Mouse (Mus musculus) lung, postnatal 10 days (tissue): ENCODE data around the gene Gm9508.
"Not testable (repeated sequence)": the region's sequence is repeated elsewhere in the genome, so short reads cannot be mapped to it uniquely, and the experiment has no call there.

Experiments
- DNase-seq: peaks from one replicate; pipeline ENCODE4 v3.0.0; 2021

The Gm9508 gene

DNA sequence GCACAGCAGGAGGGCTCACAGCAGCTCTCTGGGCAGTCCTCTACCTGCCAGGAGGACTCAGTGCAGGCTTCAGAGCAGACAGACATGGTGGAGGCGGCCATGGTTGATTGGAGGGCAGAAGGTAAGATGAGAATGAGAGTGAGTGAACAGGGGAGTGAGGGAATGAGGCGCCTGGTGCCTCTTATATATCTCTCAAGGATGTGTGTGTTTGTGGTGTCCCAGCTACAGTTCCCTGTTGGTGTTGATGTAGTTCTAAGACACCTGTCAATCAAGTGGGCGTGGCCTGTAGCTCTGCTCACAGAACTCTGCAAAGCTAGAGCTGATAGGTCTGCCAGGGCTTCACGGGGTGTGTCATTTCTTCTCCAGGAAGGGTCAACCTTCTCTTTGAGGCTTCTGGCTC lies at the start of gene Gm9508:
Gene Gm9508 (minus strand): TSS at position 101 of the 400 bp plus-strand sequence.
- no peak for DNase-seq

DNA sequence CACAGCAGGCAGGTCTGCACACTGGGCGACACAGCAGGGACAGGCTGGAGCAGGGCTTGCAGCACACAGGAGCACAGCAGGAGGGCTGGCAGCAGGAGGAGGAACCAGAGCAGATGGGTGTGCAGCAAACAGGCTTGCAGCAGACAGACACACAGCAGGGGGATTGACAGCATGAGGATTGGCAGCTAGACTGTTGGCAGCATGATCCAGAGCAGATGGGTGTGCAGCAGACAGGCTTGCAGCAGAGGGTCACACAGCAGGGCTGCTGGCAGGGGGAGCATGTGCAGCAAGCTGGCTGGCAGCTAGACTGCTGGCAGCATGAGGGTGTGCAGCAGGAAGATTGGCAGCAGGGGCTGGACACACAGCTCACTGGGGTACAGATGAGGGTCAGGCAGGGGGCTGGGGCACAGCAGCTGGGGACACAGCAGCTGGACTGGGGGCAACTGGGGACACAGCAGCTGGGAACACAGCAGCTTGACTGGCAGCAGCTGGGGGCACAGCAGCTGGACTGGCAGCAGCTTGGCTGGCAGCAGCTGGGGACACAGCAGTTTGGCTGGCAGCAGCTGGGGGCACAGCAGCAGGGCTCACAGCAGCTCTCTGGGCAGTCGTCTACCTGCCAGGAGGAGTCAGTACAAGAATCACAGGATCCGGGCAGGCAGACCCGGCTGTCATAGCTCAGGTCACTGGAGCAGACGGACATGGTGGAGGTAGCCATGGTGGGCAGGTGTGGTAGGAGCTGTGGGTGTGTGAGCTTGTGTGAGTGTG lies 45.1 kb upstream of the Gm9508 start, which contains the start of gene Gm18596:
Gene Gm18596 (minus strand): TSS at position 715 of the 765 bp plus-strand sequence.
- not testable (repeated sequence) for DNase-seq

DNA sequence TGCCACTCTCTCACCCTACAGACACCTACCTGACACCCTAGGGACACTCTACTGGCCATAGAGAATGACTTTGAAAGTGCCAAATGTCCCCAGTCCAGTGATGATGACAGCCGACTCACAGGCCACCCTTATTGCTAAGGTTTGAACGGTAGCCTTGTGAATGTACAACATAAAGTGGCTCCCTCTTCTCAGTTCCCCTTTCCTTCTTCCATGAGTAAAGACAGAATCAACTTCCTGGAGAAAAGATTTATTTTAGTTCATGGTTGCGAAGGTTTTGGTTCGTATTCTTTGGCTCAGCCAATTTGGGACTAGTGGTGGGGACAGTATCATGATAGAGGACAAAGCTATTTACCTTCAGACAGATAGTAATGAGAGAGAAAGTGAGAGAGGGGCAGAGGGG lies 41.9 kb upstream of the Gm9508 start:
- DNase-seq: no peak

DNA sequence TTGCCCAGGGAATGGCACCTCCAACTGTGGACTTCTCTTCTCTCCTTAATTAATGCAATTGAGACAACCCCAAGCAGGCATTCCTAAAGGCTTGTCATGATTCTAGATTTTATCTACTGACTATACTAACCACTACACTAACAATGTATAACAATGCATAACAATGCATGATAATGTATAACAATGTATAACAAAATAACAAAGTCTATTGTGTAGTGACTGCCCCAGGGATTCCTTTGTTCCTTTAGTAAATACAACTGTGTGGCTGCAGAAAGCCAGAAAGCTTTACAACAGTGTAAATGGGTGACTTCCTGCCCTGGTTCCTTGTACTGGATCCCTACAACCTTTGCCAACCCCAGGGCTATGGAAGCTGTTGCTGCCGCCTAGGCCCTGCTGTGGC lies 38.9 kb upstream of the Gm9508 start:
- no peak for DNase-seq

DNA sequence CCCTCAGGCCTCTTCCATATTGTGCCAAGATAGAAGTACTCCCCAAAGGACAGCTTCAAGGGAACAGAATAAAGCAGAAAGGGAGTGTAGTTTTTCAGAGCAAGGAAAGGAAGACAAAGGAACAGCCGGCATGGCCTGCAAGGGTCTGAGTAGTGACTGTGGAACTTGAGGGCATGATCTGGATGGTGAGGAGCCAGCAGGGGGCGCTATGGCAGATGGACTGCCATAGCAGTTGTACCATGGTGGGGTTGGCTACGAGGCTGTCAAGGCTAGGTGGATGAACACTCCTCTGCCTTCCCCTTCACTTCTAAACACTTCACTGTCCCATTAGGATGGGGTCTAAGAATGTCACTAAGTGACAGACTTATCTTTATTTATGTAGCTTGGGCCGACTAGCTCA lies 32.2 kb upstream of the Gm9508 start:
- no peak for DNase-seq

DNA sequence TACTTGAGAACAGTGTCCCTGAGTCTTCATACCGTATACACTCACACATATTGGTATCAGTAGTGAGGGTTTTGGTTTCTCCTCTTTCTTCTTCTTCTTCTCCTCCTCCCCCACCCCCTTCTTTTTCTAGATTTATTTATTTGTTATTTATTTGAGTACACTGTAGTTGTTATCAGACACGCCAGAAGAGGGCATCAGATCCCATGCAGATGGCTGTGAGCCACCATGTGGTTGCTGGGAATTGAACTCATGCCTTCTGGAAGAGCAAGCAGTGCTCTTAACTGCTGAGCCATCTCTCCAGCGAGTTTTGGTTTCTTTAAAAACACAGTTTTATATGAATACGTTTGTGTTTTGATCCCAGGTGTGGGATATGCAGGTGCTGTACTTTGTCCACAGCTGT lies 31.2 kb upstream of the Gm9508 start:
- DNase-seq: no peak

DNA sequence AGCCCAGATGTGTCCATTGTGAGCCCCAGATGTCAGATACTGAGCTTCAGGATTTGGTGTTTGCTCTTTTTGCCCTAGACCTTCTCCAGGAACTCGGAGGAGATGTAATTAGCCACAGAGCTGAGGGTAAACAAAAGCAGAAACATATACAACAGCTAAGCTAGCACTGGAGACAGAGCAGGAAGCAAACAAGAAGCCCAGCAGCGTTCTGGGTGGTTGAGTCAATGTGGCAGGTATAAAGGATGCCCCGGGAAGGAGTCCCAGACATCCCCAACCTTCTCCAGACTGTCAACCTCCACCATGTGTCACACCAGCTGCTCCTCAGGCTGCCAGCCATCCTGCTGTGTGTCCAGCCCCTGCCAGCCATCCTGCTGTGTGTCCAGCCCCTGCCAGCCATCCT lies 29.2 kb upstream of the Gm9508 start, which contains the start of gene Gm10100:
Gene Gm10100 (plus strand): TSS at position 301 of the 400 bp plus-strand sequence.
- no peak for DNase-seq

DNA sequence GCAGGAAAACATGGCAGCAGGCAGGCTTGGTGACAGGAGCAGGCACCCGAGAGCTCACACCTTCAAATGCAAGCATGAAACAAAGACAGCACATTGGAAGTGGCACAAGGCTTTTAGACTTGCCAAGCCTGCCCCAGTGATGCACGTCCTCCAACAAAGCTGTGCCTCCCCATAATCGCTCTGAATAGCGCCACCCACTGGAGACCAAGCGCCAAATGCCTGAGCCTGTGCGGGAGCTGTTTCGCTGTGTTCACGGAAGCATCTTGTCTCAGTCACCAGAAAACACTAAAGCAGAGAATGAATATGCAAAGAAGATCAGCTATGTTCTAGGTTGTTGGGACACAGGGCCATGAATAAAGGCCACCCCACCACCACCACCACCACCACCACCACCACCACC lies 27.8 kb upstream of the Gm9508 start:
- DNase-seq: no peak

DNA sequence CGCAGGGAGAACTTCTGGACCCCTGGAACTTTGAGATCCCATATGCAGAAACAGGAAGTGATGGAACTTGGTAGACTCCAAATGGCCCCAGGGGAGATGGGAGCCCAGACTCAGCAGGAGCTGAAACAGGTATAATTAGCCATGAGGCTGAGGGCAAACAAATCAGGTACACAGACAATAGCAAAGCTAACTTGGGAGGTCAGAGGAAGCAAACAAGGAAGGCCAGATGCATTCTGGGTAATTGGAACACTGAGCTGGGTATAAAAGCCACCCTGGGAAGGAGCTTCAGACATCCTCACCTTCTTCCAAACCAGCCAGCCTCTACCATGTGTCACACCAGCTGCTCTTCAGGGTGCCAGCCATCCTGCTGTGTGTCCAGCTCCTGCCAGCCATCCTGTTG lies 23.3 kb upstream of the Gm9508 start, which contains the start of gene Krtap12-1:
Gene Krtap12-1 (plus strand): TSS at position 301 of the 400 bp plus-strand sequence.
- not testable (repeated sequence) for DNase-seq

DNA sequence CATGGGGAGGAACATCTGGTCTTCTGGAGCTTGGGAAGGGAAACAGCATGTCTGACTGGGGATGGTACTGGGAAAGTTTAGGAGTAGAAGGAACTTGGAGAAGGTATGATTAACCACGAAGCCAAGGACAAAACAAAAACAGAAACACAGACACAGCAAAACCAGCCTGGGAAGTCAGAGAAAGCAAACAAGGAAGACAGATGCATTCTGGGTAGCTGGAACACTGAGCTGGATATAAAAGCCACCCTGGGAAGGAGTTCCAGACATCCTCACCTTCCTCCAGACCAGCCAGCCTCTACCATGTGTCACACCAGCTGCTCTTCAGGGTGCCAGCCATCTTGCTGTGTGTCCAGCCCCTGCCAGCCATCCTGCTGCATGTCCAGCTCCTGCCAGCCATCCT lies 18.5 kb upstream of the Gm9508 start, which contains the start of gene Gm10142:
Gene Gm10142 (plus strand): TSS at position 301 of the 400 bp plus-strand sequence.
- no peak for DNase-seq

DNA sequence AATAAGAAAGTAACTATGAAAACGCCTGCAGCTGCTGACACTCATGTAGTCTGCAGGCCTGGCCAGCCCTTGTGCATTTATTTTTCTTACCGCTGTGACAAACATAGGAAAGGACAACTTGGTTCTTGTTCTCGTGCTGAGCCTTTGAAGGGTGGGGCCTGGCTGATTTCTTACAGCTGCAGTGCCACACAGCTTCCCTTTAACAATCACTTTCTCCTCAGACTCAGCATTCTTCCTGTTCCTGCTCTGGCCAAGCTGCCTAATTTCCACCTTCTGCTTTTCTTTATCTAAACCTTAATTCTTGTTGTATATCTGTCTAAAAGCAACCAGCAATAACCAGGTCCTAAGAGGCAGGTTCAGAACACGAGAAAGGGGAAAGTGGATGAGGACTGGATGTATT lies 16.7 kb upstream of the Gm9508 start:
- no peak for DNase-seq

DNA sequence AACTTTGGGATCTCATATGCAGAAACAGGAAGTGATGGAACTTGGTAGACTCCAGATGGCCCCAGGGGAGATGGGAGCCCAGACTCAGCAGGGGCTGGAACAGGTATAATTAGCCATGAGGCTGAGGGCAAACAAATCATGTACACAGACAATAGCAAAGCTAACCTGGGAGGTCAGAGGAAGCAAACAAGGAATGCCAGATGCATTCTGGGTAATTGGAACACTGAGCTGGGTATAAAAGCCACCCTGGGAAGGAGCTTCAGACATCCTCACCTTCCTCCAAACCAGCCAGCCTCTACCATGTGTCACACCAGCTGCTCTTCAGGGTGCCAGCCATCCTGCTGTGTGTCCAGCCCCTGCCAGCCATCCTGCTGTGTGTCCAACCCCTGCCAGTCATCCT lies 14.1 kb upstream of the Gm9508 start, which contains the start of gene Gm10024:
Gene Gm10024 (plus strand): TSS at position 301 of the 400 bp plus-strand sequence.
- DNase-seq: not testable (repeated sequence)

DNA sequence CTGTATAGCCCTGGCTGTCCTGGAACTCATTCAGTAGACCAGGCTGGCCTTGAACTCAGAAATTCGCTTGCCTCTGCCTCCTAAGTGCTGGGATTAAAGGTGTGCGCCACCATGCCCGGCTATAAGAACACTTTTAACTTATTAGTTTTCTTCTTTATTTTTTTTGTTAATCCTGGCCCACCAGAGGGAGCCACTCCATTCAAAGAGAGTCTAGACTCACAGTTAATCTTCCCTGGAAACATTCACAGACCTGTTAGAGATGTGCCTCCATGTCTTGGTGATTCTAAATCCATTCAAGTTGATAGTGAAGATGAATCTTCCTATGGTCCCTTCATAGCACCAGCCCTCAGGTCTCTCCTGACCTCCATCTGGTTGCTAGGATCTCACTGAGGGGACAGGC lies 12.8 kb upstream of the Gm9508 start:
- no peak for DNase-seq

DNA sequence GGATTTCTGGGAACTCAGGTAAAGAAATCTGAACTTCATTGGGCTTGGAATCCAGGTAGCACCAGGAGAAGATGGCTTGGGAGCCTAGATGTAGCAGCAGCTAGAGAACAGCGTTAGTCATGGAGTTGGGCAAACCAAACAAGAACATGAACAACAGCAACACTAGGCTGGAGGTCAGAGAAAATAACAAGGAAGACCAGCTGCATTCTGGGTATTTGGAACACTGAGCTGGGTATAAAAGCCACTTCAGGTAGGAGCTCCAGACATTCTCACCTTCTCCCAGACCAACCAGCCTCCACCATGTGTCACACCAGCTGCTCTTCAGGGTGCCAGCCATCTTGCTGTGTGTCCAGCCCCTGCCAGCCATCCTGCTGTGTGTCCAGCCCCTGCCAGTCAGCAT lies 9.3 kb upstream of the Gm9508 start, which contains the start of gene Gm10272:
Gene Gm10272 (plus strand): TSS at position 301 of the 400 bp plus-strand sequence.
- DNase-seq: no peak

DNA sequence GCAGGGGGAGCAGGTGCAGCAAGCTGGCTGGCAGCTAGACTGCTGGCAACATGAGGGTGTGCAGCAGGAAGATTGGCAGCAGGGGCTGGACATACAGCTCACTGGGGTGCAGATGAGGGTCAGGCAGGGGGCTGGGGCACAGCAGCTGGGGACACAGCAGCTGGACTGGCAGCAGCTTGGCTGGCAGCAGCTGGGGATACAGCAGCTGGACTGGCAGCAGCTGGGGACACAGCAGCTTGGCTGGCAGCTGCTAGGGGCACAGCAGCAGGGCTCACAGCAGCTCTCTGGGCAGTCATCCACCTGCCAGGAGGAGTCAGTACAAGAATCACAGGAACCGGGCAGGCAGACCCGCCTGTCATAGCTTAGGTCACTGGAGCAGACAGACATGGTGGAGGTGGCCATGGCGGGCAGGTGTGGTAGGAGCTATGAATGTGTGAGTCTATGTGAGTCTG lies 6.7 kb downstream of the Gm9508 start, which contains the start of gene Gm19402:
Gene Gm19402 (minus strand): TSS at position 402 of the 452 bp plus-strand sequence.
- not testable (repeated sequence) for DNase-seq

DNA sequence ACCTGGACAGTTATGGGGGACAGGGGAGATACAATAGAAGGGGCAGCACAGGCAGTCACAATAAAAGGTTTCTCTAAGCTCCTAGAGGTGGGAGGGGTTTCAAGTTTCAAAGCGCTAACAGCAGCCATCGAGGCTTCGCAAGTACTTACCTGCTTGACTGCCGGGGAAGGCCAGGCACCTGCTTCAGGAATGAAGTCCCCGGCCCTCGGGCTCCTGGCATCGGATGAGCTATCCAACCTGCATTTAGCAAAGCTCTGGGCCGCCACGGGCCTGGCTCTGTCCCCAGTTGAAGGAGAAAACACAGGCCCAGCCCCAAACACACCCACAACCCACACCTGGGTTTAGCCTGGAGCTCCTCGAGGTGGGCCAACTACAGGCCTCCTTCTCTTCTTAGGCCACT lies 10.0 kb downstream of the Gm9508 start:
- no peak for DNase-seq

DNA sequence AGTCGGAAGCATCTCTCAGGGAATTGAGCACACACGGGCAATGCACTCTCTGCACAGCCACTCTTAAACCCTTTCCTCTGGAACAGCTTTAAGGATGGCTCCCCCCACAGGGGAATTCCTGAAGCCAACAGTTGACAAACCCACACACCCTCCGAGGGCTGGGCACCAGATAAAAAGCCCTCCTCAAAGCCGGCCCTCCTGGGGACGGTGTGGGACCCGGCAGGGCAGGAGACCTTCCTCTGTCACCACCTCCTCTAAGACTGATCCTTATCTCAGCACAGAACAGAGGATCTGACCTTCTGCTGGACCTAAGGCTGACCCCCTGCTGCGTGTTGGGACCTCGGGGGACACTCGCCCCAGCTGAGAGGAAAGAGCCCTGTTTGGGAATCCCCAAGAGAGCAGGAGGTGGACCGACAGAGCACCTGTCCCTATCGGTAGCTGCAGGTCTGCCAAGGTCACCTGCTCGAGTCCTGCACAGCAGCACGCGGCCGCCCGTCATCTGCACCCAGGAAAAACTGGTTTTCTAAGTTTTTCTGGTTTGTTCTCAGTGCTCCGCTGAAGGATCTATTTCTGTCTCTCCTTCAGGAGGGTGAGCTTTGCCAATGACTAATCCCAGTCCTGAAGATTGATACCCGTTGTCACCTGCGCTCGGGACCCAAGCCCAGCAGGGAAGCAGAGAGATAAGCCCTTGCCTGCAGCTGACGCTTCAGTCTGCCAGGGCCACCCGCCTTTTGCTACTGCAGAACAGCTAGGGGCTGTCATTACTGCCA lies 11.0 kb downstream of the Gm9508 start, which contains the start of gene Tspear:
Gene Tspear (plus strand): TSS at position 675 of the 770 bp plus-strand sequence.
- no peak for DNase-seq

DNA sequence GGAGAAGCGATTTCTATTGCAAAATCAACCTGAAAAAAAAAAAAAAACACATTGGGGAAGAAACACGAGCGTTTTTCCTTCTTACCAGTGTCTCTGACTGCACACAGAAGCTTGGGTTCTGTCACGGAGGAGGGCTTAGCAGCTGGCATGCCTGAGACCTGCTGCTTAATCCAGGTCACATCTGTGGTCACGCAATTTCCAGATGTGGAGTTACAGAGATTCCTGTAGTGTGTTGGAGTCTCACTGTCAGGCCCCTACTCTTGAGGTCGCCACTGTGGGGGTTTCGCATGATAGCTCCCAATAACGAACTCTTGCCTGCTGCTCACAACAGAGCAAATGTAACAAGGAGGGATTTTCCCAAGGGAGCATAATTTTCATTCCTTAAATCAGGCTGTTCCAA lies 12.9 kb downstream of the Gm9508 start:
- no peak for DNase-seq

DNA sequence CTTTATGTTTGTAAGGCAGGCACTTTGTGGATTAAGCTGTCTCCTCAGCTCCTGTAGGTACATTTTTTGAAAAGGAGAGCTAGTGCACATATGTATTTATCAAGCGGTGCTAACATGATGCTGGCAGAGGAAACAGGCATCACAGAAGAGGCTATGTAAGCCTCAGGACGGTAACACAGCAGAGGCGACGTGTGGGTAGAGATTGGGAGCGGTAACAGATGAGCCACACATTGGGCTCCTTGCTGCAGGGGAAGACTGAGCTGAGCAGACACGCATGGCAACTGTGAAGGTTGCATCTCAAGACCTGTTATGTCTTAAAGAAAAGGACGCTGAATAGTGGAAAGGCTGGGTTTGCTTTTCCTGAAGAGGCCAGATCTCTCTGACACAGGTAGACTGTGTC lies 14.0 kb downstream of the Gm9508 start:
- no peak for DNase-seq

DNA sequence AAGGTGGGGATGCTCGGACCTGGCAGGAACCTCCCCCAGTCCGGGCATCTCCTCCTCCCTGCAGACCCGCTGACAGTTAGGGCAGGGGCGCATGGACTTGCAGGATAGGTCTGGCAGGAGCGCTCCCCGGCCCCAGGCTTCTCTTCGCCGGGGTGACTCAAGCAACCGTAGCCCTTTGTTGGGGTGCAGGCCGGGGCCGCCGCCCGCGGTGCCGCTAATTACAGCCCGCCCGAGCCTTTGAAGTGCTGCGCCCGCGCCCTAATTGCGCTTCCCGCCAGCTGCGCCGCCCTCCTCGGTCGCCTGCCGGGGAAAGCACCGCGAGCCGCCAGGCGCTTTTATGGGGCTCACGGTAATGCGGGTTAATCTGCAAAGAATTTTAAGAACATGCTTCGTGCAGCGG lies 19.5 kb downstream of the Gm9508 start:
- no peak for DNase-seq

DNA sequence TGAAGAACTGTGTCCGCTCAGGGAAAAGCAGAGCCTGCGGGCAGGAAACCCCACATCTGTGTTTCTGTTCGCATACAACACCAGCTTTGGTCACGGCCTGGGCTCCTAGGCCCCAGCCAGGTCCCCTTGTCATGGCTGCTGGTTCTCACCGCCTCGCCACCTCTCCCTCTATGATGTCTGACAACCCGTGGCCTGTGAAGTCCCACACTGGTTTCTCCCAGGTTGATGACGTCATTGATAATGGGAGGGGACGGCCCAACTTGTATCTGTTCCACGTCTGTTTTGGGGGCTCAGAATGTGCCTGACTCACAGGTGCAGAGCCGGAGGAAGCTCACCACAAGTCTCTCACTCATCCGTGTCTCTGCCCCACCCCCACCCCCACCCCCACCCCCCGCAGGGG lies 23.3 kb downstream of the Gm9508 start:
- DNase-seq: no peak

DNA sequence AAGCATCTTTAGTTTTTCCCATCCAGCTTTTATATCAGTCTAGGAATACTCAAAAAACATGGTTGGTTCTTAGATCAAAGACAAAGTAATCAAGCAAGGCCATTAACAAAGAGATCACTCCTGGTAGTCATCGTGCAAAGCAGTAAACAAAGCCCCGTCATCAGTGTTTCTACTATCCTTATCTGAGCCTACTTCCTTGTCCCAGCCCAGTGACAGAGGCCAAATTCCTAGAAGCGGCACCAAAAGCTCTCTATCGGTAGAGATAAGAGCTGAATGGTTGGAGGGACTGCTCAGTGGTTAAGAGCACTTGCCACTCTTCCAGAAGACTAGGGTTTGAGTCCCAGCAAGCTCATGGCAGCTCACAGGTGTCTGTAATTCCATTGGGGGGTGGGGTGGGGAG lies 25.5 kb downstream of the Gm9508 start:
- DNase-seq: no peak

DNA sequence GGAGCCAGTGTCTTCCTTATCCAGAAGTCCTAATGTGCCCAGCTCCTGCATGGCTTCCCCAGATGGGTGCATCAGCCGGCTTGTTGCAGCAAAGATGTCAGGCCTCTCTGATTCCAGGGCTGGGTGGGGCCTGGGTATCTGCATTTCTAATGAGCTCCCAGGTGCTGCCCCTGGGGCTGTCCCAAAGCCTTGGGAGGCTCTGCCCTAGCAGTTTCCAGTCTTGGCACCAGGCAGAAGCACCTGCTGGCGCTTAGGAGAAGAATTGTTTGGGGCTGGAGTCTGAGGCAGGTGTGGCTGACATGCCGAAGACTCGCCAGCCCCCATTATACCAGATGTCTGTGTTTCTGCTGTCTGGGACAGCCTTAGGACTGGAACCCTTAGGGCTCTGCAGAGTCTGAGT lies 26.3 kb downstream of the Gm9508 start:
- no peak for DNase-seq
